Comparison of ENCODE assay signal across 8 mouse cellular contexts in genomic region chr3:88640676-88641075, GRCm38 (mm10). TPM values are rescaled to one million over a fixed set of nuclear protein-coding genes. Genes with fewer than 3 reads are reported as not detected.
DNase-seq lines count a peak whose midpoint lies in the region; ATAC-seq lines count a peak whose summit lies in the region.

No protein-coding gene starts in this region.

- DNase-seq in heart, adult 11 months: peak; percentile 91
- DNase-seq in 416B (ENCODE audit: low read depth): peak; percentile 84
- peak; percentile 63 for DNase-seq in embryonic facial prominence, embryonic 10.5 days (ENCODE audit: low spot score)
- peak; percentile 38 to 68 for DNase-seq in thymus, postnatal 10 days (ENCODE audit: low spot score in 2 of 2)

- no peak overlapping the region for H3K4me2 ChIP-seq in heart, embryonic 11.5 days

- H3K4me1 ChIP-seq in heart, embryonic 11.5 days (ENCODE audit: control insufficient read depth, insufficient read depth, low read length): peaks cover 10% of the 10 kb centered on the region
- H3K4me1 ChIP-seq in embryonic facial prominence, embryonic 10.5 days: no peaks in the 10 kb centered on the region

- no peaks in the 10 kb centered on the region for H3K9me3 ChIP-seq in heart, embryonic 11.5 days (replicated peaks; ENCODE audit: control insufficient read depth, low read length)
- H3K9me3 ChIP-seq in embryonic facial prominence, embryonic 10.5 days: no peaks in the 10 kb centered on the region

- H3K4me3 ChIP-seq in heart, embryonic 11.5 days (ENCODE audit: low read depth, low read length): no peak overlapping the region
- H3K4me3 ChIP-seq in embryonic facial prominence, embryonic 10.5 days: no peak overlapping the region

- H3K9ac ChIP-seq in heart, embryonic 11.5 days (ENCODE audit: low read depth, low read length): no peak overlapping the region

- ATAC-seq in heart, embryonic 11.5 days (replicated peaks; ENCODE audit: insufficient number of reproducible peaks, low FRiP score, low TSS enrichment): no peak
- ATAC-seq in activated CD4-positive, CD25-positive, alpha-beta regulatory T cell, adult 4 months: peak; percentile 49
- ATAC-seq in inflammation-experienced regulatory T-cells, adult 6 months: peak; percentile 63
- ATAC-seq in megakaryocyte, adult 5-6 weeks (ENCODE audit: poor library complexity, severe bottlenecking): peak; percentile 80

- 80% methylated on average over 1 of the region's 1 CpGs for WGBS in heart, embryonic 11.5 days (ENCODE audit: insufficient replicate concordance)
- 84% methylated on average over 1 of the region's 1 CpGs for WGBS in embryonic facial prominence, embryonic 10.5 days

- H3K36me3 ChIP-seq in heart, embryonic 11.5 days (ENCODE audit: control insufficient read depth, insufficient read depth, low read length): peaks cover 70% of the 10 kb centered on the region
- peaks cover 99% of the 10 kb centered on the region for H3K36me3 ChIP-seq in embryonic facial prominence, embryonic 10.5 days (replicated peaks)

- no peaks in the 10 kb centered on the region for H3K27me3 ChIP-seq in heart, embryonic 11.5 days (ENCODE audit: control insufficient read depth, insufficient read depth, low read length)
- no peaks in the 10 kb centered on the region for H3K27me3 ChIP-seq in embryonic facial prominence, embryonic 10.5 days (replicated peaks; ENCODE audit: low read depth, poor library complexity, severe bottlenecking)

- no peak overlapping the region for H3K27ac ChIP-seq in heart, embryonic 11.5 days (ENCODE audit: low read depth, low read length)
- H3K27ac ChIP-seq in embryonic facial prominence, embryonic 10.5 days (replicated peaks): no peak overlapping the region

RNA-seq across cellular contexts. Expression of gene Rxfp4, which starts 12.3 kb away (rescaled TPM):
- polyA plus RNA-seq in heart, embryonic 11.5 days (2014; fragmentation: Nextera tagmentation; extraction: Ambion mirVana): not detected in 2 replicates
- not detected for polyA plus RNA-seq in activated CD4-positive, CD25-positive, alpha-beta regulatory T cell, adult 4 months (2017; shearing (Covaris generic))
- polyA plus RNA-seq in embryonic facial prominence, embryonic 10.5 days (2016; fragmentation: Nextera tagmentation; extraction: Ambion mirVana): not detected in 2 replicates
- not detected for polyA plus RNA-seq in inflammation-experienced regulatory T-cells, adult 6 months (2017; shearing (Covaris generic))
- total RNA-seq in megakaryocyte, adult 5-6 weeks (2015): not detected in 2 replicates
- total RNA-seq in megakaryocyte, adult 5-6 weeks (2017): not detected in 2 replicates

RNA-seq across cellular contexts. Expression of gene Arhgef2, which starts 34.9 kb away (rescaled TPM):
- 91.4 and 102 TPM in 2 replicates for polyA plus RNA-seq in heart, embryonic 11.5 days (2014; fragmentation: Nextera tagmentation; extraction: Ambion mirVana)
- polyA plus RNA-seq in activated CD4-positive, CD25-positive, alpha-beta regulatory T cell, adult 4 months (2017; shearing (Covaris generic)): 10 to 100 TPM; 45.7 to 54.0 TPM
- 110 and 116 TPM in 2 replicates for polyA plus RNA-seq in embryonic facial prominence, embryonic 10.5 days (2016; fragmentation: Nextera tagmentation; extraction: Ambion mirVana)
- 10 to 100 TPM; 37.5 to 56.4 (median 46.5) TPM for polyA plus RNA-seq in inflammation-experienced regulatory T-cells, adult 6 months (2017; shearing (Covaris generic))
- total RNA-seq in megakaryocyte, adult 5-6 weeks (2015): 71.1 and 85.9 TPM in 2 replicates
- 49.6 and 73.1 TPM in 2 replicates for total RNA-seq in megakaryocyte, adult 5-6 weeks (2017)

RNA-seq across cellular contexts. Expression of gene Khdc4, which starts 44.9 kb away (rescaled TPM):
- 68.2 and 69.8 TPM in 2 replicates for polyA plus RNA-seq in heart, embryonic 11.5 days (2014; fragmentation: Nextera tagmentation; extraction: Ambion mirVana)
- 10 to 100 TPM; 43.2 to 46.4 TPM for polyA plus RNA-seq in activated CD4-positive, CD25-positive, alpha-beta regulatory T cell, adult 4 months (2017; shearing (Covaris generic))
- polyA plus RNA-seq in embryonic facial prominence, embryonic 10.5 days (2016; fragmentation: Nextera tagmentation; extraction: Ambion mirVana): 98.6 and 105 TPM in 2 replicates
- polyA plus RNA-seq in inflammation-experienced regulatory T-cells, adult 6 months (2017; shearing (Covaris generic)): 10 to 100 TPM; 36.1 to 57.0 (median 47.9) TPM
- total RNA-seq in megakaryocyte, adult 5-6 weeks (2015): 50.6 and 52.1 TPM in 2 replicates
- total RNA-seq in megakaryocyte, adult 5-6 weeks (2017): 53.4 and 56.1 TPM in 2 replicates
